Mouse (Mus musculus) bone marrow, adult 2 months (tissue): ENCODE measurements around the gene Eml2. TPM values are rescaled to one million over a fixed set of nuclear protein-coding genes. Genes with fewer than 3 reads are reported as not detected.
A peak's percentile ranks its signal among the peaks of the same experiment; 100 is the strongest.
"Not testable (repeated sequence)": the region's sequence is repeated elsewhere in the genome, so short reads cannot be mapped to it uniquely, and the experiment has no call there.

Source experiments
- H3K27ac ChIP-seq: fragments of 200-500 bp; 2 replicates; pipeline ENCODE4 v1.5.1; 2012; ENCODE audit warnings: low read depth, mild to moderate bottlenecking, control low read depth, inconsistent platforms, low read length; ENCODE audit not compliant: control insufficient read depth, poor library complexity, insufficient read depth
- H3K4me1 ChIP-seq: fragments of 200-500 bp; 2 replicates; pipeline ENCODE4 v1.6.1; 2011; ENCODE audit warnings: low read length; ENCODE audit not compliant: control insufficient read depth, insufficient read depth
- H3K4me3 ChIP-seq: fragments of 200-500 bp; replicated peaks from 2 replicates; pipeline ENCODE3; 2011; ENCODE audit warnings: mild to moderate bottlenecking, low read depth, low read length, control low read depth; ENCODE audit not compliant: control insufficient read depth
- CTCF ChIP-seq: fragments of 200-500 bp; IDR thresholded peaks from 2 replicates; pipeline ENCODE4 v1.5.1; 2011; ENCODE audit warnings: low read length, control low read depth; ENCODE audit not compliant: control insufficient read depth, insufficient read depth
- POLR2A ChIP-seq: fragments of 200-500 bp; IDR thresholded peaks from 2 replicates; pipeline ENCODE4 v1.6.1; 2011; ENCODE audit warnings: low read depth, mild to moderate bottlenecking, control low read depth, low read length, borderline replicate concordance; ENCODE audit not compliant: control insufficient read depth
- WGBS: fragments of 180-500 bp; shearing (Covaris S2); methylation state at CpG from one replicate; pipeline ENCODE4 v1.1.7; 2018; 5-methylcytosine and 5-hydroxymethylcytosine counted together
- polyA plus RNA-seq: library from polyadenylated mRNA; stranded (reverse); fragments of >200 nt; gene quantifications from 2 replicates; pipeline ENCODE4 v1.2.4, GENCODE M21; 2011; ENCODE audit warnings: low replicate concordance; ENCODE audit not compliant: missing spikeins, insufficient read depth, insufficient read length

The Eml2 gene
- polyA plus RNA-seq, 1 experiment: 33.1 TPM

DNA sequence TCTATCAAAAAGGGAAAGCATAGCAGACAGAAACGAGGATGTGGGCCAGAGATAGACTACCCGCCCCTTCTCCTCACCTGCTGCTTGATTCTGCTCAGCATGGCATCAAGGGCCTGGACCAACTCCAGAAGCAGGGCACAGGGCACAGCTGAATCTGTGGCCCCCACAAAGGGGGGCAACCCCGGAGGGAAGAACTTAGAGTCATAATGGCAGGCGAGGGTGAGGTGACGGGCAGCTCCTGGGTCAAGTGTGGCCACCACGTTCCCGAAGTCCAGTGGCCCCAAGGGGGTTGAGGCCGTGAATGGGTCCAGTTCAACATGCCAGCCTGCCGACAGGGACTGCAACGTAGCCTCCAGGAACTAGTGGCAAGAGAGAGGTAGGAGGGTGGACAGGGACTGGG lies 29.4 kb upstream of the Eml2 start:
- no peak for TF ChIP-seq CTCF
- no peak for TF ChIP-seq POLR2A
- no peak overlapping the region for H3K4me3 ChIP-seq
- no peaks in the 10 kb centered on the region for H3K4me1 ChIP-seq
- 89% methylated on average over 10 of the region's 10 CpGs for WGBS
- no peak overlapping the region for H3K27ac ChIP-seq

DNA sequence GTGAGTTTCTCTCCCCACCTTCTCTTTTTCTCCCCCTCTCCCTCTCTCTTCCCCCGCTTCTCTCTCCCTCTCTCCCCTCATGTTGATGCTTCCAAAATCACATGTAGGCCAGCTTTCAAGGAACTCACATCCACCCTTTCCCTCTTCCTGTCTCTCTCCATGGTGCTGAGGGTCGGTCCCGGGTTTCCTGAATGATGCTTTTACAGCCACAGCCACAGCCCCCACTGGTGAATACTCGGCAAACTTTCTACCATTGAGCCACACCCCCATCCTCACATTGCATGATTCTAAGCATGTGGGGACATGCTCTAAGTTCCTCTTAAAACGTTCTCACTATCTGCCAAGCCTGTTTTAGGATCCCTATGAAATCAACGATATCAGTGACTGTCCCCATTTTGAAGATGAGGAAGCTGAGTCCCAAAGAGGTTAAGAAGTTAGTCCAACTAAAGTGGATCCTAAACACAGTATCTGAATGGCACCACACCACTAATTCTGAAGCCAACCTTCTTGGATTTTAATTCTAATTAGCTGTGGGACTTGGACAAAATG lies 28.6 kb upstream of the Eml2 start:
- Histone ChIP-seq H3K27ac (no peak overlapping the region), H3K4me3 (no peak overlapping the region), H3K4me1 (no peaks in the 10 kb centered on the region)
- 44% methylated on average over 6 of the region's 6 CpGs for WGBS
- no peak for TF ChIP-seq POLR2A
- no peak for TF ChIP-seq CTCF

DNA sequence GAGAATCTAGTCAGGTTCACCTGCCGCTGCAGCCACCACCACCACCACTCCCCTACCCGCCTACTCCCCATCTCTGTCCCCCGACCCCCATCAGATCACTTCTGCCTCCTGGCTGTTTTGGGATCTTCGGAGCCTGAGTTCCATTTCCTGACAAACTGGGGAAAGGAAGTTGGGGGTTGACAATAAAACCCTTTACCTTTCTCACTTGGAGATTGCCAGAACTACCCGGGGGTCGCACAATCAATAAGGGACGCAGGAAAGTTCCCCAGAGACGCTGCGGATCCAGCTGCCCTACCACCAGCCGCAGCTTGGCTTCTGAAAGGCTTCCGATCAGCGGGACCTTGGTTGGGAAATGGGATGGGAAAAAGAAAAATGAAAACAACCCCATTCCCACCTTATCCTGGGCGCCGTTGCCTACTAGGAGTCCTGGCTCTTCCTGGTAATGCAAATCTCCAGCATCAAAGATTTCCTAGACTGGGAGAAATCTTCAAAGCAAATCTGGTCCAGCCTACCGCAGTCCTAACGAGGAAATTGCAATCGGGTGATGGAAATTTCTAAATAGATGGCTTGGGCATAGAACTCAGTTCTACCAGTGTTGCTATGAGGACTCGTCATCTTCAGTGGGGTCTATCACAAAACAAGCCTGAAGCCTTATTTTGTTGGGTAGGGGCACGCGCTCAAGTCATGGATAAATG lies 27.9 kb upstream of the Eml2 start:
- Histone ChIP-seq H3K27ac (peak overlapping the region; percentile 81), H3K4me1 (no peaks in the 10 kb centered on the region), H3K4me3 (peak overlapping the region; percentile 88)
- no peak for TF ChIP-seq POLR2A
- no peak for TF ChIP-seq CTCF
- 5% methylated on average over 20 of the region's 20 CpGs for WGBS

GRCm38 (mm10) chr7:19148875-19149541 lies 27.2 kb upstream of the Eml2 start, which contains the start of gene Qpctl:
Qpctl (minus strand) TSS chr7:19149291.
- TF ChIP-seq CTCF (no peak), POLR2A (peak; percentile 60; the same call in 1 of the 2 replicates)
- under 1% methylated on average over 43 of the region's 43 CpGs for whole genome bisulfite sequencing
- peak within 1 kb of the TSS; percentile 88 for H3K4me3 ChIP-seq

GRCm38 (mm10) chr7:19149626-19150025 lies 26.6 kb upstream of the Eml2 start, which contains the start of gene Snrpd2:
Snrpd2 (plus strand) TSS chr7:19149722.
- peak within 1 kb of the TSS; percentile 81 for H3K27ac ChIP-seq
- TF ChIP-seq POLR2A (peak; percentile 70; the same call in 1 of the 2 replicates), CTCF (no peak)
- WGBS: under 1% methylated on average over 24 of the region's 24 CpGs

More at GRCm38 (mm10) chr7:19148875-19149541, 27.2 kb upstream of the Eml2 start, which contains the start of gene Qpctl:
- Histone ChIP-seq H3K4me1 (no peaks in the 10 kb centered on the region), H3K27ac (peak within 1 kb of the TSS; percentile 81)

DNA sequence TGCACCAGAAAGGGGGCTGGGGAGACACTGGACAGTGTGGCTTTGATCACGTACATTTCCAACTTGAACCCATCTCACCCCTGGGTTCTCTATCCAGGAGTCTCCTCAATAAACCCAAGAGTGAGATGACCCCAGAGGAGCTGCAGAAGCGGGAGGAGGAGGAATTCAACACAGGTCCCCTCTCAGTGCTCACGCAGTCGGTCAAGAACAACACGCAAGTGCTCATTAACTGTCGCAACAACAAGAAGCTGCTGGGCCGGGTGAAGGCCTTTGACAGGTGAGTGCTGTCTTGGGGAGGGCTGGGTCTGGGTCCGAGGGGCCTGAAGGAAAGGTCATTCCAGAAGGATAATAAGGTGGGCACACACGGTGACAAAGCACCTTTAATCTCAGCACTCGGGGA lies 25.1 kb upstream of the Eml2 start:
- H3K27ac ChIP-seq, H3K4me3 ChIP-seq: not testable (repeated sequence)
- WGBS: 88% methylated on average over 10 of the region's 10 CpGs

More at GRCm38 (mm10) chr7:19149626-19150025, 26.6 kb upstream of the Eml2 start, which contains the start of gene Snrpd2:
- Histone ChIP-seq H3K4me3 (peak within 1 kb of the TSS; percentile 88), H3K4me1 (no peaks in the 10 kb centered on the region)

DNA sequence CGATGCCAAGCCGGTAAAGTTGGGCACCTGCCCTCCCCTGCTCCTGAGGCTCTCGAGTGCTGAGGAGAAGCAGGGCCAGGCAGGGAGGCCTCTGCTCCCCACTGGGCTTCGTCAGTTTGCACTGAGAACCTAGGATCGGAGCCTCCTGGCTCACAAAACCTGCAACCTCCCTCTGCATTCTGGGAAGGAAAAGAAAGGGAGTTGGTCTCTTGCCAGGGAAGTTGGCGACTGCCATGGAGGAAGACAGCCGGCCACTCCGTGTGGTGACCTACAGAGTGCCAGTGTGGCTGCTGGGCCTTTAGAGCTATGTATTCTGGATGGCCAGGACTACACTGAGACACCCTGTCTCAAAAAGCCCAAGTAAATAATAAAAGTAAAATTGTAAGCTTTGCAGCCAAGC lies 21.4 kb upstream of the Eml2 start:
- TF ChIP-seq POLR2A: no peak
- no peak for TF ChIP-seq CTCF
- 88% methylated on average over 8 of the region's 8 CpGs for WGBS
- no peak overlapping the region for H3K27ac ChIP-seq

More for the DNA sequence above, 25.1 kb upstream of the Eml2 start:
- not testable (repeated sequence) for H3K4me1 ChIP-seq

GRCm38 (mm10) chr7:19155825-19156475 lies 20.3 kb upstream of the Eml2 start:
- H3K4me1 ChIP-seq: no peaks in the 10 kb centered on the region
- TF ChIP-seq CTCF (no peak), POLR2A (no peak)
- no peak overlapping the region for H3K4me3 ChIP-seq
- H3K27ac ChIP-seq: no peak overlapping the region
- WGBS: 69% methylated on average over 13 of the region's 13 CpGs

More for the DNA sequence above, 21.4 kb upstream of the Eml2 start:
- no peaks in the 10 kb centered on the region for H3K4me1 ChIP-seq
- H3K4me3 ChIP-seq: no peak overlapping the region
